Mouse (Mus musculus) small intestine, adult 2 months (tissue): ENCODE results near the gene Ptpdc1. TPM values are rescaled to one million over a fixed set of nuclear protein-coding genes. Genes with fewer than 3 reads are reported as not detected.

Experiments used
- H3K27ac ChIP-seq: fragments of 200-500 bp; 2 replicates; pipeline ENCODE4 v1.5.1; 2012; ENCODE audit warnings: low read depth, low read length, control low read depth, inconsistent platforms; ENCODE audit not compliant: insufficient read depth
- H3K27me3 ChIP-seq: fragments of 200-500 bp; 2 replicates; pipeline ENCODE4 v1.6.1; 2012; ENCODE audit warnings: mild to moderate bottlenecking, moderate library complexity, low read length, inconsistent platforms; ENCODE audit not compliant: control insufficient read depth, insufficient read depth
- H3K36me3 ChIP-seq: fragments of 200-500 bp; 2 replicates; pipeline ENCODE4 v1.6.1; 2012; ENCODE audit warnings: mild to moderate bottlenecking, low read length, control low read depth, inconsistent platforms; ENCODE audit not compliant: control insufficient read depth, insufficient read depth
- H3K4me1 ChIP-seq: fragments of 200-500 bp; 2 replicates; pipeline ENCODE4 v1.6.1; 2012; ENCODE audit warnings: low read length, inconsistent platforms, mixed read lengths; ENCODE audit not compliant: control insufficient read depth, insufficient read depth, insufficient read length
- H3K4me3 ChIP-seq: fragments of 200-500 bp; 2 replicates; pipeline ENCODE4 v1.5.1; 2012; ENCODE audit warnings: low read depth, mild to moderate bottlenecking, control low read depth, inconsistent platforms, low read length, moderate library complexity
- CTCF ChIP-seq: fragments of 200-500 bp; IDR thresholded peaks from 2 replicates; pipeline ENCODE4 v1.5.1; 2012; ENCODE audit warnings: low read depth, mild to moderate bottlenecking, control low read depth, inconsistent platforms, low read length, moderate library complexity, mixed read lengths; ENCODE audit not compliant: insufficient replicate concordance, insufficient read length; ENCODE audit errors: extremely low read depth
- POLR2A ChIP-seq: fragments of 200-500 bp; IDR thresholded peaks from 2 replicates; pipeline ENCODE4 v1.6.1; 2012; ENCODE audit warnings: low read depth, mild to moderate bottlenecking, control low read depth, inconsistent platforms, low read length, moderate library complexity
- WGBS: fragments of 180-500 bp; shearing (Covaris S2); methylation state at CpG from one replicate; pipeline ENCODE4 v1.1.7; 2018; 5-methylcytosine and 5-hydroxymethylcytosine counted together
- polyA plus RNA-seq: library from polyadenylated mRNA; depleted of rRNA; stranded (reverse); fragments of >200 nt; gene quantifications from 2 replicates; pipeline ENCODE4 v1.2.3, GENCODE M21; 2012; rRNA removed

The Ptpdc1 gene
- polyA plus RNA-seq: 0.33 and 0.62 TPM in 2 replicates

DNA sequence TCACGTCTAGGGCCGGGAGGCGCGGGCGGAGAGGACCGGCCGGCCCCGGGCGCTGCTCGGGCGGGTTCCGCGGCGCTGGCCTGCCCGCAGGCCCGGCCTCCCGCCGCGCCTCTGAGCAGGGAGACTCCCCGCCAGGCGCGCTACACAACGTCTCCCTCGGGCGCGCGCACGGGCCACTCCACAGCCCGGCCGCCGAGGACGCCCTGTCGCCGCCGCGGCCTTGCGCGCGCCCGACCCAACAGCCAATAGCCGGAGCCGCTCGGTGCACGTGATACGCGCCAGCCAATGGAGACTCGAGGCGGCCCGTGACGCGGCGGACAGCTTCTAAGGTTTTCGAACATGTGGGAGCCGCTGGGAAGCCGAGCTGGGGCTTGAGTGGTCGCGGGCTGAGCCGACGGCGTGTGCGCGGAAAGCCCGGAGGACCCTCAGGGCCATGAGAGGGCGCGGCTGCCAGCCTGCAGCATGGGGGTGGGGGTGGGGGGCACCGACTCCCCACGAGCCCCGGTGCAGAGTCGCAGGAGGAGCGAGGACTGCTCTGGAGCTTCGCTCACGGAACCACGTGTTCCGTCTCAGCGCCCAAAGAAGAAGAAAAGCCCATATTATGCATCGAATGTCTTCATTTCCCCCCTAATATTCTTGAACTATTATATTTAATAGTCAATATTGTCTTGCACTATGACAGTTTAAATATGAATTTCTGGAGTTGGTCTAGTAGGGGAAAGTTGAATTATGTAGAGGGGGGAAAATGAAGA is at the start of gene Ptpdc1:
Gene Ptpdc1, minus strand, starts transcription at position 232 of the 752 bp plus-strand sequence.
- TF ChIP-seq CTCF (no peak), POLR2A (no peak)
- 1% methylated on average over 76 of the region's 76 CpGs for WGBS

DNA sequence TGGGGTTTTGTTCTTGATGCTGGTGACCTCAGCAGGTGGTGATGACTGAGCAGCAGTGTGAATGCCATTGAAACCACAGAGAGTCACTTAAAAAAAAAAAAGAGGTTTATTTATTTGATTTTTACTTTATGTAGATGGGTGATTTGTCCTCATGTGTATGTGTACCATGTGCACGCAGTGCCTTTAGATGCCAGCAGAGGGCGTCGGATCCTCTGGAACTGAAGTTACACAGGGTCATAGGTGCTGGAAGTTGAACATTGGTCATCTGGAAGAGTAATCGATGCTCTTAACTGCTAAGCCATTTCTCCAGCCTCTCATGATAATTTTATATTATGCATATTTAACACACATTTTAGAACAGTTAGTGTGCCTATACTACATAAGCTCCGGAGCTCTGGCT is 49.1 kb upstream of the Ptpdc1 start:
- TF ChIP-seq CTCF (no peak), POLR2A (no peak)
- 0 out of 2 replicates have a peak, but pooled peaks cover 4% of the 10 kb centered on the region for H3K4me1 ChIP-seq
- 84% methylated on average over 5 of the region's 5 CpGs for WGBS
- no peak overlapping the region for H3K4me3 ChIP-seq
- no peaks in the 10 kb centered on the region for H3K36me3 ChIP-seq
- peaks cover 31% of the 10 kb centered on the region for H3K27me3 ChIP-seq
- H3K27ac ChIP-seq: no peak overlapping the region

More for the DNA sequence above, at the start of gene Ptpdc1:
- Histone ChIP-seq H3K4me1 (peaks cover 3% of the 10 kb centered on the region; the same call in 1 of the 2 replicates), H3K27me3 (no peaks in the 10 kb centered on the region), H3K36me3 (no peaks in the 10 kb centered on the region), H3K4me3 (peak within 1 kb of the TSS; percentile 91), H3K27ac (peak within 1 kb of the TSS; percentile 58)

DNA sequence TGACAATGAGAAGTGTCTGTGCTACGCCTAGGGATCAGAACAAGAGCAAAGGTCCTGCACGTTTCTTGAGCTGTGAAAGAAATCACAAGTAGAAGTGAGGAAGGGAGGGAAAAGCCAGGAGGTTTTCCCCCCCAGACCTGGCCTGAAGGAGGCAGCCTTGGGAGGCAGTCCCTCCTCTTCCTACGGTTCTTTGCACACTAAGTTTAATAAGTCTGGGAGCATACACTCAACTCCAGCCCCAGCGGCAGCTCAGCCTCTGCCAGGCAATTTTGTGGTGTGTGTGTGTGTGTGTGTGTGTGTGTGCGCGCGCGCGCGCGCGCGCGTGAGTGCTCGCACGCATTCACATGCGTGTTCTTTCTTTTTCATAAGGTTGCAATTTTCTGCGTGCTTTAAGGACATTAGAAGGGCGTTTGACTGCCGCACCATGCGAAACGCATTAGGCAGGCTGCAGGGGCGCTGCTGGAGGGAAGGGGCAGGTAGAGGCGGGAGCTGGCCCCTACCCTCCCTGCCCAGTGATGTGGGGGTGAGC is 46.9 kb upstream of the Ptpdc1 start:
- Histone ChIP-seq H3K36me3 (no peaks in the 10 kb centered on the region), H3K27ac (no peak overlapping the region), H3K4me1 (peaks cover 6% of the 10 kb centered on the region; the same call in 1 of the 2 replicates), H3K4me3 (peak overlapping the region; percentile 8; the same call in 1 of the 2 replicates), H3K27me3 (peaks cover 53% of the 10 kb centered on the region)
- TF ChIP-seq POLR2A: no peak
- no peak for TF ChIP-seq CTCF
- 3% methylated on average over 24 of the region's 24 CpGs for WGBS

DNA sequence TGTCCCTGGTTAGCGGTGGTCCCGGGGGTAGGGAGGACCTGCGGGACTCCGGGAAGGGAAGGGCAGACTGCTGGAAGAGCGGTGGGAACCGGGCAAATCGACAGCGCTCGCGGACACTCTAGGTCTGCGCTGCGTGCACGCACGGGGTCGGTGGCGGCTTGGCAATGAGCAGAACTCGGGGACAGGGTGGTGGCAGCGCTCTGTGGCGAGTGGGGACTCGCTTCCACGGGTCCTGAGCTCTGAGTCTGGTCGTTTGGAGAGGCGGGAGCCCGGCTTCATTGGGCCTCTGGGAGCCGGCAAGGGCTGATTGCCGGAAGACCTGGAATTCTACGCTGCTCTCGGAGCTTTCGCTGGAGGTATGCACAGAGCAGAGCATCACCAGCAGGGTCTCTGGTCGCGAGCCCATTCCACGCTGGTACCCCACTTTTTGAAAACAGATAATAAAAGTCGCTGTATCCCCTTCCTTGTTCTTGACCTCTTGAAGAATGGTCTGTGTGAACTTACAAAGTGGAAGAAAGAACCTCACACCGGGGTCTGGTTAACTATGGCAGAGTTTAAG is 43.6 kb upstream of the Ptpdc1 start:
- H3K4me1 ChIP-seq: peaks cover 6% of the 10 kb centered on the region; the same call in 1 of the 2 replicates
- H3K4me3 ChIP-seq: no peak overlapping the region
- no peaks in the 10 kb centered on the region for H3K36me3 ChIP-seq
- H3K27me3 ChIP-seq: peaks cover 85% of the 10 kb centered on the region
- TF ChIP-seq CTCF (no peak), POLR2A (no peak)
- WGBS: 1% methylated on average over 34 of the region's 34 CpGs
- H3K27ac ChIP-seq: no peak overlapping the region

DNA sequence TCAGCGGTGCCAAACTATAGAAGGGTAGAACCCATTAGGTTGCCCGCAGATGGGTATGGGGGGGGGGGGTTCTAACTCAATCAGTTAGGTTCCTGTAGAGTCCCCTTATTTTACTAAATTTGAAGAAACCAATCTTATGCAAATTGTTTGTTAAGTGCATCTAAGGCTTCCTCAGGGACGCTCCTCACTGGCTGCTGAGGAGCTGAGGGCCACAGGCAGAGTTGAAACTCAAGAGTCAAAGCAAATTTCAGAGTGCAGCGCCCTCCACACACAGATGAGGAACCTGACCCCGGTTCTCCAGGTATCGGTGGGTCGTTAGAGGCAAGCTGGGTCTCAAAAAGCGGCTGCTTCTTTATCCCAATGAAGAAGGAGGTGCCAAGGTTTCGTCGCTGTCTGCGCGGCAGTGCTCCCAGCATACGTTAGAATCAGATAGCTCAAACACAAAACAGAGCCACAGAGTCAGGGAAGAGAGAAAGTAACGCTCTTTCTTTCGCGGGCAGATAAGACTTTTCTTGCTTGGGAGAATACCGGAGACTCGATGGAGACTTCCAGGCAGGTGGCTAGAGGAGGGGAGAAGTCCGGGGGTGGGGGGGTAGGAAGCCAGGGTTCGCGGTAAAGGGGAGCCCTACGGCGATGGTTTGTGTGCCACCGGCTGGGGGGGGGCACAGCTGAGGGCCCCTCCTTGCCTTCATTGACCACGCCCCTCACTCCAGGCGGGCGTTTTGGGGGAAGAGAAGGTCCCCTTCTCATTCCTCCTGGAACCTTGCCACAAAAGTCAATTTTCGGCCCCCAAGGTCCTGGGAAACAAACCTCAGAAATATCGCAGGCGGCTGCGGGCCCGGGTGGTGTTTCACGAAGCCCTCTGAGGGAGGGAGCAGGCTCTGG is 42.9 kb upstream of the Ptpdc1 start:
- Histone ChIP-seq H3K36me3 (no peaks in the 10 kb centered on the region), H3K27me3 (peaks cover 91% of the 10 kb centered on the region), H3K27ac (no peak overlapping the region), H3K4me1 (peaks cover 6% of the 10 kb centered on the region; the same call in 1 of the 2 replicates), H3K4me3 (no peak overlapping the region)
- TF ChIP-seq POLR2A: no peak
- no peak for TF ChIP-seq CTCF
- WGBS: 3% methylated on average over 33 of the region's 33 CpGs

DNA sequence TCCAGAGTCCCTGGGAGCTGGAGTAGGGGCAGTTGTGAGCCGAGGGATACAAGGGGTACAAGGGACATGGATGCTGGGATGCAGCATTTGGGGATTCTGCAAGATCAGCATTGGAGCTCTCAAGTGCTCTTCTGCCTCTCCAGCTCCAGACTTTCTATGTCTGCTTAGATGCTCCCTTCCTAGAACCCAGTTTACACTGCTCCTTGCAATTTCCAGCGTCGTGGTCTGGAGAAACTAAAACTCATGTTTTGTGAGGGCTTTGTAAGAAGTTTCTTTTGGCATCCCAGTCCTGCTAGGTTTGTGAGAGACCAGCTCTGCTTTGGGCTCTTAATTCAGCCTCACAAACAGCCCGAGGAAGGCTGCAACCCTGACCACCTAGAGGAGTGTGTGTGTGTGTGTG is 42.0 kb upstream of the Ptpdc1 start:
- peaks cover 3% of the 10 kb centered on the region; the same call in 1 of the 2 replicates for H3K4me1 ChIP-seq
- H3K27me3 ChIP-seq: peaks cover 91% of the 10 kb centered on the region
- TF ChIP-seq POLR2A: no peak
- no peak for TF ChIP-seq CTCF
- no peak overlapping the region for H3K4me3 ChIP-seq
- no peaks in the 10 kb centered on the region for H3K36me3 ChIP-seq
- no peak overlapping the region for H3K27ac ChIP-seq
- 2% methylated on average over 4 of the region's 4 CpGs for WGBS
